Mouse (Mus musculus) left cerebral cortex, postnatal 25 days (tissue): ENCODE data around the gene Wdr34. TPM values are rescaled to one million over a fixed set of nuclear protein-coding genes. Genes with fewer than 3 reads are reported as not detected.

ENCODE experiments used
- DNase-seq, 2 experiments: peaks; one replicate each; pipeline ENCODE4 v3.0.0; 2022; ENCODE audit warnings: low spot score in 2 of 2, mixed read lengths in 1 of 2
- intact Hi-C: fragments of 180-260 bp; cut with DNase I; formaldehyde crosslinking; loops from one replicate; pipeline ENCODE4 v1.15.1; 2025
- total RNA-seq, 2 experiments: library from RNA; stranded (reverse); gene quantifications; 2 replicates each; pipeline ENCODE4 v1.2.3; 2021

The Wdr34 gene
- 10 to 100 TPM; 37.4 to 37.9 TPM for total RNA-seq

- peak; percentile 98 to 99 for DNase-seq
- intact Hi-C loops, result loop anchor here (2.0 kb wide), 1 partner anchor 18 kb away; no protein-coding TSS in a partner anchor
Measured at GRCm38 (mm10) chr2:30048699-30049388, at the start of gene Wdr34. TSS of gene Wdr34 (minus strand) at chr2:30048881.

DNA sequence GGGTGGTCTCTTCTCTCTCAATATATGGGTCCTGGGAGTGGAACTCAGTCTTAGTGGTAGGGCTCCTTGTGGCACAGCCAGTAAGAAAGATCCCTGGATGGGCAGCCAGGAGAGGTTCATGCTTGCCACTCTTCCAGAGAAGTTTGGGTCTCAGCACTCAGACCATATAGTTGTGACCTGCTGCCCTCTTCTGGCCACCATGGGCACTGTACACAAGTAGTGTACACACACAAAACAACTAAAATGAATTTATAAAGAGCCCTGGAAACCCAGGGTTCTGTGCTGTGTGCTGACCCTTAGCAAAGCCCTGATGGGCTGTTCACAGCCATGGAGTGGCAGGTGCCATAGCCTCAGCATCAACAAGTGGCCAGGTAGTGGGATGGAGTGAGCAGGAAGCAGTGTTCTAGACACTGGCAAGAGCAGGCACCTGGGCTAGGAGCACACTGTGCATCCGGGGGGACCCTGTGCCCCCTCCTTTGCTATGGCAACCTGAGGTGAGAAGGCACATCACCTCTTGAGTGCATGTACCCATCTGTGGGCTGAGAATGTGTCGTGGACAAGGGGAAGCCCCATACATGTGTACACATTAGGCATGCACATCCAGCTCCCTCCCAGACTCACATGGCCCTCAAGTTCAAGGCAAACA lies 47.3 kb upstream of the Wdr34 start:
- DNase-seq, result no peak
- intact Hi-C loops, result loop anchor here (2.0 kb wide), 1 partner anchor 53 kb away; no protein-coding TSS in a partner anchor

DNA sequence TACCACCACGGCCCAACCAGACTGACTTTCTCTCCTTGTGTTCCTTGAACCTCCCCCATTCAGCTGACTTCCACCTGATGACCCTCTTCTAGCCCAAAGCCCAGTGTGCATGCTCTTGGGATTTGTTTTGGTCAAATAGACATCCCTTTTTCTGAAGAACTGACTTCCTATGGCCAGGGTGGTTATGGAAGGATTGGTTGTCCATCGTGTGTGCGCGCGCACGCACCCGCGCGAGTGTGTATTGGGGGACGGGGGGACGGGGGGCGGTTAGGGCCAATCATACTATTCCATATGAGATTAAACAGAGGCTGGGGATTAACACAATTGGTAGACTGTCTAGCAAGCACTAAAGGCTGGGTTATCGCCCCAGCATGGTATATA lies 45.5 kb upstream of the Wdr34 start:
- intact Hi-C loops, result no loop called here
- no peak for DNase-seq

GRCm38 (mm10) chr2:30093471-30094207 lies 45.0 kb upstream of the Wdr34 start, which contains the start of gene Zdhhc12:
TSS of gene Zdhhc12 (minus strand) at chr2:30093648.
- intact Hi-C loops, result no loop called here

DNA sequence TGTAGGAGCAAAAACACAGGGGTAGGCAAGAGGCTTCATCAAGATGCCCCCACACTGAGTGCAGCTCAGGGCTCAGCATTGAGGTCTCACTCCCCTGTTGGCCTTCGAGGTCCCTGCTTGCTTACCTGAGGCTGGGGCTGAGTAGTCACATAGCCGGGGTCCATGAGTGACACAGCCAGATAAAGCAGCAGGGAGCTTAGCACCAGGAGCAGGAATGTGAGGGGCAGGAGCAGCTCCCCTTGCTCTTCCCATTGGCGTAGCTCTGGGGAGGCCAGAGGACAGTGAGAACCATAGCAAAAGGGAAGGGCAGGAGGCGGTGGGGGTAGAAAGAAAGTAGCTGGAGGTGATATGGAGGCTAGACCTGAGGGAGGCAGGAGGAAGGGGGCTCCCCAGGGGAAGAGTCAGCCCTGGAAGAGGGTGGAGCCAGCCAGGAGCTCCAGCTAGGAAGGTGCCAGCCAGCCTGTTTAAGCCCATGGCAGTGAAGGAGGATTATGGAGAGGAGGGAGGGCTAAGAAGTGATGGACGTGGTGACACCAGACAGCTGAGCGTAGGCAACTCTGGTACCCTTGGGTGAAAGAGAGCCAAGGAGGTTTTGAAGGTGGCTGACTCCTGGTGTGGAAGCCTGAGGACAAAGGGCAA lies 43.7 kb upstream of the Wdr34 start:
- intact Hi-C loops, result no loop called here
- DNase-seq, result no peak

More at GRCm38 (mm10) chr2:30093471-30094207, 45.0 kb upstream of the Wdr34 start, which contains the start of gene Zdhhc12:
- peak; percentile 91 to 95 for DNase-seq

- intact Hi-C loops, result no loop called here
- DNase-seq, result no peak
Measured at GRCm38 (mm10) chr2:30091521-30091920, 42.8 kb upstream of the Wdr34 start.

- intact Hi-C loops, result no loop called here
- no peak for DNase-seq
Measured at GRCm38 (mm10) chr2:30087310-30087709, 38.6 kb upstream of the Wdr34 start.

DNA sequence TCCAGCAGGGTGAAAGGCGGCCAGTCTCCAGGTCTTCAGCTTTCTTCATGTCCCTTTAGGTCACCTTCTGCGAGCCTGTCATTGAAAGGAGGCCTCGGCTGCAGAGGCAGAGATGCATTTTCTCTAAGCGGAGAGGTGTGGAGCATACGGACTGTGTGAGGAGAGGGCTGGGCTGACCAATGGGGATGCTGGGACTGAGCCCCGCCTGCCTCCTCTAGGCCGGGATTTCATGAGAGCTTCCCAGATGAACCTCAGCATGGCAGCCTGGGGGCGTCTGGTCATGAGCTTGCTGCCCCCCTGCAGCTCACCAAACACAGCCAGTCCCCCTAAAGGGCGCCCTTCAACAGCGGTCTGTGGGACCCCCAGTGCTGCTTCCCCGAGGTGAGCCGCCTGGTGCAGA lies 36.0 kb upstream of the Wdr34 start:
- no peak for DNase-seq
- intact Hi-C loops, result no loop called here

DNA sequence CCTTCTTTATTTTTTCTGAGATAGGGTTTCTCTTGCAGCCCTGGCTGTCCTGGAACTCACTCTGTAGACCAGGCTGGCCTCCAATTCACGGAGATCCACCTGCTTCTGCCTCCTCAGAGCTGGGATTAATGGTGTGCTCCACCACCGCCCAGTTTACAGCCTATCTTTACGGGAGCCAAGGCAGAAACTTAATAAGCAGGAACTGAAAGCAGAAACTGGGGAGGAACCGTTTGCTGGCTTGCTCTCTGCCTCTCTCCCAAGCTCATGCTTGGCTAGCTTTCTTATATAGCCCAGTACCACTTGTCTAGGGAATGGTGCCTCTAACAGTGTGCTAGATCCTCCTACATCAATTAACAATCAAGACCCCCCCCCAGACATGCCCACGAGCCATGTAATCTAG lies 35.4 kb upstream of the Wdr34 start:
- DNase-seq, result no peak
- intact Hi-C loops, result no loop called here

- DNase-seq, result no peak
- intact Hi-C loops, result no loop called here
Measured at GRCm38 (mm10) chr2:30080181-30080800, 31.6 kb upstream of the Wdr34 start.

- no peak for DNase-seq
- intact Hi-C loops, result loop anchor here (2.0 kb wide), 1 partner anchor 84 kb away; no protein-coding TSS in a partner anchor
Measured at GRCm38 (mm10) chr2:30078760-30079159, 30.1 kb upstream of the Wdr34 start.

GRCm38 (mm10) chr2:30078349-30078712 lies 29.6 kb upstream of the Wdr34 start:
- intact Hi-C loops, result loop anchor here (2.0 kb wide), 1 partner anchor 84 kb away; no protein-coding TSS in a partner anchor

GRCm38 (mm10) chr2:30077502-30078348 lies 29.0 kb upstream of the Wdr34 start, which contains the start of gene Pkn3:
TSS of gene Pkn3 (plus strand) at chr2:30077684.
- DNase-seq, result peak; percentile 72 to 75
- intact Hi-C loops, result loop anchor here (2.0 kb wide), 1 partner anchor 85 kb away; no protein-coding TSS in a partner anchor

More at GRCm38 (mm10) chr2:30078349-30078712, 29.6 kb upstream of the Wdr34 start:
- DNase-seq, result no peak

GRCm38 (mm10) chr2:30076959-30077358 lies 28.3 kb upstream of the Wdr34 start:
- no peak for DNase-seq
- intact Hi-C loops, result no loop called here

GRCm38 (mm10) chr2:30076439-30076838 lies 27.8 kb upstream of the Wdr34 start:
- intact Hi-C loops, result no loop called here
- no peak for DNase-seq

GRCm38 (mm10) chr2:30075625-30076024 lies 26.9 kb upstream of the Wdr34 start:
- no peak for DNase-seq
- intact Hi-C loops, result no loop called here

DNA sequence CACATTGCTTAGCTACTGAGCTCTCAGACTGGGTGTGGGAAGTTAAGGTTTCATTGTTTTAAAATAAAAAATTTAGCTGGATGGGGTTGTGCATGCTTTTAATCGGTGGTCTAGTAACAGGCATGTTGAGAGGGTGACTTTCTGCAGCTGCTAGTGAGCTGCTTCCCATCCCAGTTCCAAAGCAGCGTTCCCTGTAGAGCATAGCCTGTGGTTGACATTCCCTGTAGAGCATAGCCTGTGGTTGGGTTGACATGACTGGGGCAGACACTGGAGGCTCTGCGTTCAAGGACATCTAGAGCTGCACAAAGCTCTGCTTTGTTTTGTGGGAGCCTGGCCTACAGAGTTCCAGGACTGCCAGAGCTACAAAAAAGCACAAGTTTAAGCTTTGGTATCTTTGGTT lies 24.6 kb upstream of the Wdr34 start:
- intact Hi-C loops, result no loop called here

DNA sequence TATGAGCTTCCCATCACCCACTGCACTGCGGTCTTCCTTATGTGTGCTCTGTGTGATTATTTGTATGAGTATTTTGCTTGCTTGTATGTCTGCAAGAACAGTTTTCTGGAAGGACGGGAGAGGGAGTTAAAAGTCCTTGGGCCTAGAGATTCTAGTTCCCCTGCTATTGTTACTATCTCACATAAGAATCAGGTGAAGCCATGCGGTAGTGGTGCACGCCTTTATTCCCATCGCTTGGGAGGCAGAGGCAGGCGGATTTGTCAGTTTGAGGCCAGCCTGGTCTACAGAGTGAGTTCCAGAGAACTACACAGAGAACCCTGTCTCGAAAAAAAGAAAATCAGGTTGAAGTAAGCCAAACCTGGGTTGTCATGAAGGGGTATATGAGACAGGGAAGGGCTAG lies 24.2 kb upstream of the Wdr34 start:
- no peak for DNase-seq
- intact Hi-C loops, result no loop called here

More for the DNA sequence above, 24.6 kb upstream of the Wdr34 start:
- DNase-seq, result no peak
